Mouse (Mus musculus): ENCODE measurements at regions not wholly inside any gene's neighbourhood (a gene's known extent, or its start where the extent isn't known, plus 50 kb on each side); places are given as distances from the start of the nearest gene placed in this dataset.
A peak's percentile ranks its signal among the peaks of the same experiment; 100 is the strongest.

DNA sequence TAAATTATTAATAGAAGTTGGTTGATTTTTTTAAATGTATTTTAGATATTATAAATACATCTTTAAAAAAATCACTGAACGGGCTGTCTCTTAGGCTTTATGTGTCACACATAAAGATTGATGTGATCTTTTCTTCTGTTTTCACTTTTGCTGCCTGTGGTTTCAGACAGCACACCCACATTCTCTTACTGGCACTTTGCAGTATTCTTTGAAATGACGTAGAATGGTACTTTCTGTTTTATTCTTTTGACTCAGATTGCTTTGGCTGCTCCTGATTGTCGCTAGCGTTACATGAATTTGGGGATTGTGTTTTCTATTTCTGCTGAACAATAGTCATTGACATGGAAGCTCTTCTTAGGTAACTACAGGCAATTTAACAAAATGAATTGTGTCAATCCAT is 415.4 kb upstream of the Rag2 start:
- DNase-seq: no peak

DNA sequence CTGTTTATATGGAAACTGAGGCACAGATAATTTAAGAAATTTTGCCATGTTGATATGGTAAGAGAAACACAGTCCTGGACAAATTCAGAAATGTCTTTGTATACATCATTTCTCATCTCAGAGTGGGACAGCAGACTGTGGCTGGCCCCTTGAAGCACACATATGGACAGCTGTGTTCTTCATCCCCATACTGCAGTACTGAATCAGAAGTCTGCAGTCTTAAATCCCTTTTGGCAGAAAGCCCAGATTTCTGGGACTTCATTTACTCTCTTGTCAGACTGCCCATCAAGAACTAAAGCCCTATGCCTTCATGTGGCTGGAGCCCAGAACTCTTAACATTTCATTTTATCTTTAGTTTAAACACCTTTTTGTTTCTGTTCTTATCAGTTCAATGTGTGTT is 403.8 kb upstream of the Rag2 start:
- DNase-seq: no peak

DNA sequence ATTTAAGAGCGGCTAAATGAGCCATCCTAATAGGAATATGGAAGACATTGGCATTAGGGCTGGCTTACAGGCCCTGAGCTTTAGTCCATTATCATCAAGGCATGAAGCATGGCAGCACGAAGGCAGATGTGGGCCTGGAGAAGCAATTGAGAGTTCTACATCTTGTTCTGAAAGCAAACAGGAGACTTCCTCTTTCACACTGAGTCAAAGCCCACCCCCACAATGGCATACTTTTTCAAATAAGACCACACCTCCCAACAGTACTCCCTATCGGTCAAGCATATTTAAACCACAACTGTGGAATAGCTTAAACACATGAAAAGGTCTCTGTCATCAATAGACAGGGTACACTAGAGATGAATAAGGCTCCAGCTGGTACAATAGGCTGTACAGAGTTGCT is 381.5 kb upstream of the Rag2 start:
- no peak for DNase-seq

DNA sequence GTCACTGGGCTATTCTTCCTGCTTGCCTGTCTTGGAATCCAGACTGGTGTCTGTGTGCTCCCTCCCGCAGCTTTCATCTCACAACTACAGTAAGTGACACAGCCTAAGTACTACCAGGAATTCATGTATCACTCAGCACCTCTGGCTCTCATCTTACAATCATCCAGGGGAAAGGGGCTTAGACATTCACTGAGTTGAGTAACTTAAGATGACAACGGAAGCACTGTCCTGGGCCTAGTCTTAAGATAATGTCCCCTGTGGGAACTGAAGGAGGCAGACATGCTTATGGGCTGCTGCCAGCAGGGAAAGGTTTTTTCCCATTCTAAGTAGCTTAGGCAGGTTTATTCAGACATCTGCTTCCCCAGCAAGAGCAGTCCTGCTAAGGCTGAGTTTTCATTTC is 377.4 kb upstream of the Rag2 start:
- DNase-seq: no peak

DNA sequence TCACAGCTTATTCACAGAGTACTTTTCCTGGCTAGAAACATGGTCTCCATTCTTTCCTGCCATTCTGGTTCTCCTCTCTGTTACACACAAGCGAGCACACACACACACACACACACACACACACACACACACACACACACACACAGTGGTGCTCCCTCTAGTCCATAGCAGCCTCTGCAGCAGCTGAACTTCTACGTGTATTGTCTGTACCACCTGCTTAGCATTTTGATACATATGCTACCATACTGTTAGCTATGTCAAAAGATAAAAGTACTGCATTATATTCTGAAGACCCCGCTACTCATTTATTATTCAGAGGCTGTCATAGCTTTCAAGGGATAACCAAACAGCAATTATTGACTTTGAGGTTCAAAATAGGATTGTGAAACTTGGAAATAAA is 372.3 kb upstream of the Rag2 start:
- DNase-seq: no peak

DNA sequence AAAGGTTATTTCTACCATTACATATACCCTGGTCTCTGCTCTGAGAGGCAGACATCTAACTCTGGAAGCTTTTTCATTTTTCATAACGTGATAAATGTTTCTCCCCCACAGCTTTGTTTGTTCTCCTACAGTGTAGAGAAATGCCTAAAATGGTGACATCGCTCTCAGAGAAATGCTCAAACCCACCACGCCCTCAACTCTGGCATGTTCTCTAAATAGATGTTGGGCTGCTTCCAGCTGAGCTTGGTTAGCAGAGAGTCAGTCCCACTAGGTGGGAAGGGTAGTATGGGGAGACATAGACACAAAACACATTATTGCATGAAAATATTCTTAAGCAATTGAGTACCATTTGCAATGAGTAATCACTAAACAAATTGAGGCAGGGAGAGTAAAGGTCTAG is 368.1 kb upstream of the Rag2 start:
- DNase-seq: no peak

DNA sequence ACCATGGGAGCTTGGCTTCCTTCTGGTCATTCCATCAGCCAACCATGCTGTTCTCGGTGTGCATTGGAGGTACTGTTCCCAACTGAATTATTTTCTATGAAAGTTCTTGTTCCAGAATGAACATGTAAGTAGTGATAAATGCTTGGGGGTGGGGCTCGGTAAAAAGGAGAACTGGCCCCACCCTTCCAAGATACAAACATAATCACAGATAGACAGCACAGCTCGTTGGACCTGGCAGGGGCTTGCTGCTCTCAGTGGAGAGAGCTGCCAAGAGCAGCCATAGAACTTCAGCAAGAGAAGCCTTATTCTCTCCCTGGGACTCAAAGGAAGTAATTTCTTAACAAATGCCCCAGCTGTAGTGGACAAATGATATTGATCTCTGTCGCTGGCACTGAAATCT is 360.6 kb upstream of the Rag2 start:
- DNase-seq: no peak

DNA sequence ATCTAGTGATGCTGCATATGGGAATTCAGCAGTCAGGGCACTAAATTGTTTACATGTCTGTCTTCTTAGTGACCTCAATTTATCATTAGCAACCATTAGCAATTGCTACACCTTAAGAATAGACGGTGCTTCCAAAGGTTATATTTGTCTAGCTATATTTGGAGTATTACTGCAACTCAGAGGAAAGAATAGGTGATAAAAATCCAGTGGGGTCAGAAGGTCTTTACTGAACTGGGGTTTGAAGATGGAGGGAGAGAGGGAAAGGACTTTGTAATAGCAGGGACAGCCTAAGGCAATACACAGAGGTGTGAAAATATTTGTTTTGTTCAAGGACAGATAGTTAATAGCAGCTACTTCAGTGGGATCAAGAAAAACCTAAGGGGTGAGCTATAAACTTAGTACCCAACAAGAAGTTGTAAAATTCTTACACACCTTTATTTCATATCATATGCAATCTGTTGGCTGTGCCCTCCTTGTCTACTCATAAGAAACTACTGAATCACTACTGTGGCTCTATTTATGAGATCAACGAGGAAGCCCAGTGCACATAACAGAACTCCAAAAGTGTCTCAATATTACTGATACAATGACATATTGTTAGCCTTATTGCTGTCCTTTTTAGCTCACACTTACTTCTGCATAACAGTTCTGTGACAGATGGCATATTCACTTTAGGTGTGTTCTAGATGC is 357.7 kb upstream of the Rag2 start:
- DNase-seq: no peak

DNA sequence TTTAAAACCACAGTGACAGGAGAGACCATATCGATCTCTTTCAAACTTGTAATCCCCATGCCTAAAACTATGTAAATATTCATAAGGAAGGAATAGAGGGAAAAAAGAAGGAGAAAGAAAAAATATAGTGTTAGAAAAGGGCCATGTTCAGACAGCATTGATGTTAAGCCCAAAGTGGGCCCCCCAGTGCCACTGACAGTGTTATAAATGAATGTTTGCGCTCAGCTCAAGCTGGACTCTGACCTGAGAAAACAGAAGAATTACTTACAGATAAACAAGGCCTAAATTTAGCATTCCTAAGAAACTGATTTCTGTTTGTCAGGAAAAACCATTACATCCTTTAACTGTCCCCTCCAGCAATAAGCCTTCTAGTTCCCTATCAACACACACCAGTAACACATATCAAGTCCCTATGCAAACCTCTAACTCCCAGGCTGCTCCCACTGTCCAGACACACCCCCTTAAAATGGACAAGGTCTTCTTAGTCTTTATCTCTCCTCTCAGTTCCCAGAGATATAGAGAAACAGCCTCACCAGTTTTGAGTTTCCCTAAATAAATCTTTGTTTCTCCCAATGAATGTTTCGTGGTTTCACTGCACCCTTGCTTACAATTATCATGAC is 350.4 kb upstream of the Rag2 start:
- no peak for DNase-seq

DNA sequence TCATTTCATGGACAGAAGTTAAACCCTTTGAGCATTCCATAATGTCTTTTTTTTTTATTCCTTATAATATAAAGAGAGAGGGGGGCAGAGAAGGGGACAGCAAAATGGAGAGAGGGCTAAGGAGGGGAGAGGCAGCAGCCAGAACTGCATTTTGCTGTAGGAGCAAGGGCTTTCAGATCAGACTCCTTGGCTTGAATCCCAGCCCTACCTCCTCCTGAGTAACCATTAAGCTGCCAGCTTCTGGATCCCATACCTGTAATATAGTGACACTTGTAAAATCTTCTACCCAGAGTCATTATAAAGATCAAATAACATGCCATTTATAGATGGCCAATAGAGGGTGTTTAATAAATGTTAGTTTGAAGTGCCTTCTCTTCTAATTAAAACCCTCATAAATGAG is 339.6 kb upstream of the Rag2 start:
- DNase-seq: no peak

DNA sequence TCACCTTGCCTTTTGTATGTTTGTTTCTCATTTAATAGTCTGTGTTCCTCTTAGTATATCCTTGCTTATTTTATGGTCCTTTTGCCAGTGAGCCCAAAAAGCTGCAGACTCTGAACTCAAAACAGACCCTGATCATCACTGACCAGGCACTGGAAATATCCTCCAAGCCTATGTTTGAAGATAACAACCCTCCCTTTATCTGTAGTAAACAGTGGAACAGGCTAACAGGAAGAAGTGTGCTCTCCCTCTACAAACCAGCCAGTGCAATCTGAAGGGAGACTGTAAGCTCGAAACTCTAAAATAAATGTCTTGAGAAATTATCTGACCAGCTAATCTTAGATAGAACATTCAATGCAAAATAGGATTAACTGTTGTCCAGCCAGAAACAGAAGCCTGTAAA is 336.4 kb upstream of the Rag2 start:
- no peak for DNase-seq

DNA sequence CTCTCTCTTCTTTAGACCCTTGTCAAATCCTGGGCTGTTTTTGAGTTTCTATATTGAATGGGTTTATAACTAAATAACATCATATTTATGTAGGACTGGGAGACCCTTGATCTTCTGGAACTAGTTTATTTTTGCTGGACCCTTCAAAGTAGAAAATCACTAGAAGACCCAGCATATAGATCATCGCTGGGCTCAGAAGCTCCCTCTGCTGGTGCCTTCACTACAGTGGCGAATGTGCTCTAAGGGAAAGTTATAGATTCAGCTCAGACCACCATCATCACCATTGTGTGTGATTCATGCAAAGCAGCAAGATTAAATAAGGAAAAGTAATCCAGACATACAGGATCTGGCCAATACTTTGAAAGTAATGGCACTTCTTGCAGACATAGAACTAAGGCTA is 335.4 kb upstream of the Rag2 start:
- DNase-seq: no peak

DNA sequence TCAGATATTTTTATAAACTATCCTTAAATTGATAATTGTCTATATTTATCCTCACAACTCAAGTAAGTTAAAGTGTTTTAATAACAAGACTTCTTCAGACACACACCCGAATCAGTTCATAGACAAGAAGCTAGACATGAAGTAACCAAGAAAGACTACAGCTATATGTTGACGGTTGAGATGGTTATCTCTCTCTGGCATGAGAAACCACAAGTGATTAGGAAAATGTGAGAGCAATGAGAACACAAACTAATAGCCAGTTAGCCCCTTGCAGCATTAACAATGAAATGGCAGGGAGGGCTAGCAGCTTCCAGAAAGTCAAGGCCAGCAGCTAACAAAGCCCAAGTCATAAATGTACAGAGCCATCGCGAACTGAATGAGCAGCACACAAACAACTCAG is 333.8 kb upstream of the Rag2 start:
- DNase-seq: no peak

DNA sequence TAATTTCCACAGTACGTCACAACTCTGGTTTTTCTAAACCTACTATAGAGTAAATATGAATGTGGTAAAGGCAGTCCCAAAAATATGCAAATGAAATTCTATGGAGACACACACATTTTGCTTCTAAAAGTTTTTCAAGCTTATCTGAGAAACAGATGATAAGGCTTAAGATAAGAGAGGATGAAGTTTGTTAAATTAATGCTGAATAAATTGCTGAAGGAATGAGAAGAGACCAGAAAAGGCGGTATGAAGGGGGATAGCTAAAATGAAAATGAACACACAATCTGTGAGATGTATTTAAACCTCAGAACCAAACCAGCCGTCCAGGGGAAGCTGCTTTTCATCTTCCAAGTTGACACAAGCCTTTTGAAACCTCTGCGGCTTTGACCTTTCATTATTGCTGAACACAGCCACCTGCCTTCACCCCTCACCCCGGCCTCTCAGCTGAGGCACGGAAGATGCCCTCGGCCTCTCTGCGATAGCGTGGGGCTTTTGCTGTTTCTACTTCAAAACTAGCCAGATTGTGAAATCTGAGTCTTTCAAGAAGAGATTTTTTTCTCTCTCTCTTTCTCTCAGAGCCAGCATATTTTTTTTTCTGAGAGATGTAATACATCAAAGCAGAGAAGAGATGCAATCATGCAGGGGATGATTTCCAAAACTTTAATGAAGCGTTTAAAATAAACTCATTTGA is 328.7 kb upstream of the Rag2 start:
- peak; percentile 10 for DNase-seq

DNA sequence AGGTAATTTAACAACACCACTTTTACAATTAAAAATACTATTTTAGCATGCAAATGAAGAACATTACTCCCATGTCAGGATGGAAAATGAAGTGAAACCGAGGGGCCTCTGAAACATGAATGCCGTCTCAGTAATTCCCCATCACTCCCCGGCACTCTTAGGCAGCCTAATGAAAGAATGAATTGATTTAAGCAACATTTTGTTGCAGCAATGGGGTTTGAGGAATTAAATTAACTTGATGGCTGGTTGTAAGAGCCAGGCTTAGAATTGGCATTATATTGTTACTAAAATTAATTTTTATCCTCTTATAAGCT is 328.2 kb upstream of the Rag2 start:
- DNase-seq: no peak

DNA sequence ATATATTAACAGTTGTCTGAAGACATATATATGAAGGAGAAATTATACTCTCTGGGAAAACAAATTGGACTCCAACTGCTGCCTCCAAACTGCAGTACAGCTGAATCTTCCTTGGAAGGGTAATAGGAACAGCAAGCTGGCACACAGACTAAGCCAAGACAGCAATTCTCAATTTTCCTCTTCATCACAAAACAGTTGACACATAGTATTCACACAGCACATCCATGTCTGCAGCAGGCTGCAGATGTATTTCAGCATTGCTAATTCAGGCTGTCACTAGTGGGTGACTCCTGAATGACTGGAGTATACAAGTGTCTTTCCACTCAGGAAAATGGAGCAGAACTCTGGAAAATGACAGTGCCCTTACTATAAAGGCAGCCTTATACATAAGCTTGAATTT is 327.7 kb upstream of the Rag2 start:
- DNase-seq: peak; percentile 9

DNA sequence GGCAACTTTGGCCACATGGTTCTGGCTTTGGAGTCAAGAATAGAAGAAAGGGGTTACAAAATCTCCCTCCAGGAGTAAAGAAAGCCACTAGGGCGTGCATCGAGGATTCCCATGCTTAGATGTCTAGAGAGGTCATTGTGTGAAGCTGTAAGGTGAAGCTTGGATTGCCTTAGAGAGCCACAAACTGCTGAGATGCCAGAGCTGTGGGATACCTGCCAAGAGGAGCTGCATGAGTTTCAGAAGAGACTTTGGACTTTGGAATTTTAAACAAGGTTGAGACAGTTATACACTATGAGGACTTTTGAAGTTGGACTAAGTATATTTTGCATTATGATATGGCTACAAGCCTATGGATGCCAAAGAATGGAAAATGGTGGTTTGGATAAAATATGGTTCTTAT is 325.4 kb upstream of the Rag2 start:
- DNase-seq: no peak

DNA sequence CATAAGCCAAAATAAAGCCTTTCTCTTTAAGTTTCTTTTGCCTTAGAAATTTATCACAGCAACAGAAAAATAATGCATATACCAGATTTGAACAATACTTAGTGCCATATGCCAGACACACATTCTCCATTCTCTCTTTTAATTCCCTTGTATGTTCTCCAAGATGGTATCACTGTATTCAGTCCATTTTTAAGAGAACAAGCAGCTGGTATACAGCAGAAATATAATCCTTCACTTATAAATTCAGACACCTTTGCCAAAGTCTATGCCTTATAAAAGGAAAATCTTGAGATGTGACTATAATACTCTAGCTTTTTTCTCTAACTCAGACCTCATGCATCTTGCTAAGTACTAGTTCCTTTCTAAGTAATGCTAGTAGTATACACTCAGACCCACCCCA is 324.4 kb upstream of the Rag2 start:
- DNase-seq: no peak

DNA sequence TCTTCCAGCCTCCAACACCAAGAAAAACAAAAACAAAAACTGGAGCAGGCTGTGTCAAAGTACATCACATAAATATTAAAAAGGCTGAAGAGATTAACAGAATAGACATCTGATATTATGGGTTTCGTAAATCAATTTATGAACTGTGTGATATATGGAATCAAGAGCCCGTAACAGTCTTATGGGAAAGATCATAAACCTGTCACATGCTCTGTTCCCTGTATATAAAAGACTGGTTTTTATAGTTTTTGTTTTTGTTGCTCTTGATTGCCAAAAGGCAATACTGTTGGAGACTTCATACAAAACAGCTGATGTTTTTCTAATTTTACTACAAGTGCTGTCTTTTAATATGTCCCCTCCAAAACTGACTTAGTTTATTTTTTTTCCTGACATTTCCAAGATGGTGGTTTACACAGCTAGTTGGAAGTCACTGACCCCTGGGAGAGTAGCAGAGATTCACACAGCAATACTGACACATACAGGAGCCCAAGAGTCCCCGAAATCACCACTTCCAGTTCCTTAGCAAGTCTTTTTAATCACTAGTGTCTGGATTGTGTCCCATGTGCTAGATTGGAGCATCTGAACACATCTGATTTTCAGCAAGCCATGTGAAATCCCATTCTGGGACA is 303.1 kb upstream of the Rag2 start:
- DNase-seq: no peak

DNA sequence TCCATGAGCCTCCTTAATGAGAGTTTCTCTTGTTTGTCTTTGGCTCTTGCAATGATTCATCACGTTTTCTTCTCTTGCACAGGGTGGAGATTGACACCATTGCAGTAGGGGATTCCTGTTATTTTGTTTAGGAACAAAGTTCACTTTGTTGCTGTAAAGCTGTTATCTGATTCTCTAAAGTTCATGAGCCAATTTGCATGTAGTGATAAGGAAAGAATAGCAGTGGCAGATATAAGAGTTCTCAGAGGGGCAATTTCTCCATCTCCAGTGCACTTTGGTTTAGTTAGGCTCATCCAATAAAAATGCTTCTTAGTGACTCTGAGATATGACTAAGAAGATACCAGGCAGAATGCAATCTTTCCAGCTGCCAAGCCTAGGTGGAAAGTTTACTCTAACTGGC is 267.8 kb upstream of the Rag2 start:
- no peak for DNase-seq

DNA sequence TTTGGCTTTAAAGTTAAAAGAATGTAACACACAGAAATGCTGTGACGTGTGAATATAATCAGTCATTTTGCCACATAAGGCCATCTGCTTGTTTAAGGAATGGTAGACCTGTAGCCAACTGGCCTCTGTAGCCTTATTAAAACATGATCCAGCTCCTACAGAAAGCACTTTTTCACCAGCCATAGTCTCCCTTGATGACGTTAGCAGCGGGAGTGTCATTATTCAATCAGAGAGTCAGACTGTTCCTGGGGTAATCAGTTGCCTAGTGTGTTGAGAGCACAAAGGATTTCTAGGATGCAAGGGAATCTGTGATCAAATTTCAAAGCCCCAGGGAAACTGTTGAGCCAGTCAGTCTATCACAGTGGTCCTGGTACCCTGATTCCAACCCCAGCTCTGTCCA is 260.3 kb upstream of the Rag2 start:
- DNase-seq: no peak

DNA sequence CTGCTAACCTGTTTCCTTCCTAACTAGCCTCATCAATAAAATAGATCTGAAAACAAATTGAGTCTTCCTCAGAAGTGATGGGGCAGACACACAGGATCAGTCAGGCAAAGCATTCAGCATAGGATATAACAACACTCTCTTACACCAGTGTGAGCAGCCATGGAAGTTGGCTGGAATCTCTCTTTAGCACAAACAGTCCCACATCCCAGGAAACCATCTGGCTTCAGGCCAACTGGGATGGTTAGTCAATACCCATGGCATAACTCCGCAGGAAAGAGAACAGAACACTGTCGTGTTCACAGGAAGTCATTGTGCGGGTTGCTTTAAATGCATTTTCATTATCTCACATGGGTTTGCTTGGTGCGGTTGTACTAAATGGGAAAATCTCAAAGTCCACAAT is 256.2 kb upstream of the Rag2 start:
- no peak for DNase-seq

DNA sequence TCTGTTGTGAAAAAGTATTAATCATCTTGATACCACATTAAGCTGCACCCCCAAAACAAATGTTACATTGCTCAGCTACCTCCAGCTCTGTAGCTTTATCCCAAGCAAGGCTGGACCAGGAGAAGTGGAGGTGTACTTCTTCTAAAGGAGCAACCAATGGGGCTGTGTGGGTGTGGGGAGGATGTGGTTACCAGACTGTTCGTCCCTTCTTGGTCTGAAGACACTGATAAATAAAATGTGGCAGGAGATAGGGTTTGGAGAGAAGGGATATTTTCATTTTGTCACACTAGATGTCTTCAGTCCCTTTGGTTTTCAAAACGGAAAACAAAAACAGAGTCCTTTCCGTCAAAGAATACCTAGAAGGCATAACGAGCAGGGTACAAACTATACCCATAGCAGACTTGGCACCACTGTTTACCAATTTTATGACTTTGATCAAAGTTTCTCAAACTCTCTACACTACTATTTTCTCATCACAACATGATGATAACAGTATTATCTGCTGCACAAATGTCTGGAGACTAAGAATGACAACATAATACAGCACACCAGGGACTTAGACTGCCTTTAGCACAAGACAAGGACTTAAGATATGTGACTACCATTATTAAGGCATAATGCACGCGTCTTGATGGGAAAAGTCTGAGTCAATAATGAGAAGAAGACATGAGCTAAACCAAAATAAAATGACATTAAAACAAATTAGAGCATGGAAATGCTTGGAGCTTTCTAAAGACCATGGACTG is 253.4 kb upstream of the Rag2 start:
- DNase-seq: no peak

All from right cerebral cortex, postnatal 25 days (tissue).